Mouse (Mus musculus): Measurements from ENCODE around the gene Fam20a.
A peak's percentile ranks its signal among the peaks of the same experiment; 100 is the strongest.
"Not testable (repeated sequence)": the region's sequence is repeated elsewhere in the genome, so short reads cannot be mapped to it uniquely, and the experiment has no call there.

Fam20a gene

GRCm38 (mm10) chr11:109676621-109677373 lies 45.3 kb downstream of the Fam20a start:
- DNase-seq = no peak

DNA sequence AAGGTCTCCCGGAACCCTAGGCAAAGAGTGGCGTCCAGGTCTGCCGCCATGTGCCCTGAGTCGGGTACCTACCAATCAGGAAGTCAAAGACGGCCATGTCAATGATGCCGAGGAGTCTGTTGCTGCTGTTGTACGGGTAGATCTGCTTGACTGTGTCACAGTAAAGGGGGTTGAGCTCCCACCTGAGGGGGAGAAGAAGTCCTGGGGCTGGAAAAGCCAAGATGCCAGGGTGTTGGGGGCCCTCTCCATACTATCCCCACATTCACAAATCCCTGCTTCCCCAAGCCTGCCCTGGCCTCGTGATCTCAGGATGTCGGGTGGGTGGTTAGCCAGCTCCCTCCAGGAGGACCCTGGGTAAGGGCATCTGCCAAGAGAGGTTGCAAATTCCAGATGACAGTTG lies 46.3 kb downstream of the Fam20a start:
- no peak for DNase-seq

DNA sequence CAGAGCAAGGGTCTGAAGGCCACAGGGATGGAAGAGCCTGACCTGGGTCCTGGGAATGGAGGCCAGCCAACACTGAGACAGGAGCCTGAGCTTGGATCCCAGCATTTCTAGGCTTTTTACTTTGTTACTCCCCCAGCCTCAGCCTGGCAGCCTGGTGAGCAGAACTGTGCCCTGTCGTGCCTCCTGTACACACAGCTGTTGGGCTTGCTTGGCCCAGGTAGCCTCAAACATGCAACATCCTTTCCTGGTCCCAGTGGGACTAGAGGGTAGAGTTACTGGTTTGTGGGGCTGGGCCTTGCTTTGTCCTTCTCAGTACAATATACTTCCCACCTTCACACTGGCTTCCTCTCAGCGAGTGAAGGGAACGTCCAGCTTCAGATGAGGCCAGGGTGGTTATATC lies 46.9 kb downstream of the Fam20a start:
- no peak for DNase-seq

- DNase-seq = no peak
Observed at GRCm38 (mm10) chr11:109674542-109674941, 47.5 kb downstream of the Fam20a start.

GRCm38 (mm10) chr11:109673741-109674140 lies 48.3 kb downstream of the Fam20a start:
- no peak for DNase-seq

DNA sequence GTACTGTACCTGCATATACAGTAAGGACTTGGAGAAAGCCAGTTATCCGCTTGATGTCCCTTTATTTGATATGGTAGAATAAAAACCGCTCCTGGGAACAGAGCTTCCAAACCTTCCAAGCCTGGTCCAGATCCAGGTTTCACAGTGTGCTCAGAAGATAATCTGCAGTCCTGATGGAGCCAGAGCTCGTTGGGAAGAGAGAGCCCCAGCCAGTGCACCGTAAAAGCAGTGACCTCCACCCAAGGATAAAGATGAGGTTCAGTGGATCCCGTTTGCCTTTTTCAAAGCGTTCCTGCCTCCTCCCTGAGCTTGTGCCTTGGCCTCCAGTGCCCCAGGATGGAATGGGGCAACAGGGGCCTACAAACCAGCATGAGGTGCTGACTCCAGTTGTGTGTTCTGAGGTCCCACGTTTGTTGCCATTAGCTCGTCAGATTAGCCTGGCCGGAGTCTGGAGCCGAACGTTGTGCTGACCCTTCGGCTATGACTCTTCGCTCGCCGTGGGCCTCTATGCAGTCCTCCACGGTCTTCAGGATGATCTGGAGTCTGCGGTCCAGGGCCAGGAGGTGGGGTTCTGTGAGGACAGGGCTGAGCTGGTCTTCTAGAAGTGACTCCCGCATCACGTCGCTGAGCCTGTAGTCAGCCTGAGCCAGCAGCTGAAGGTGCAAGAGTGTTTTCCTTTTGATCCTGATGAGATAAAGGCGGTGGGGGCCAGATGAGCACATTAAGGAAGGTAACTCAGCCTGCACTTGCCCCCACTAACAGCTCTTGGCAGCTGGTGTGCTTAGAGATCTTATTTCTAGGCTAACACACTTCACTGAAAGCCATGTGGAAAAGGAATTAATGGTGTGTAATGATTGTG lies 49.0 kb downstream of the Fam20a start:
- no peak for DNase-seq

DNA sequence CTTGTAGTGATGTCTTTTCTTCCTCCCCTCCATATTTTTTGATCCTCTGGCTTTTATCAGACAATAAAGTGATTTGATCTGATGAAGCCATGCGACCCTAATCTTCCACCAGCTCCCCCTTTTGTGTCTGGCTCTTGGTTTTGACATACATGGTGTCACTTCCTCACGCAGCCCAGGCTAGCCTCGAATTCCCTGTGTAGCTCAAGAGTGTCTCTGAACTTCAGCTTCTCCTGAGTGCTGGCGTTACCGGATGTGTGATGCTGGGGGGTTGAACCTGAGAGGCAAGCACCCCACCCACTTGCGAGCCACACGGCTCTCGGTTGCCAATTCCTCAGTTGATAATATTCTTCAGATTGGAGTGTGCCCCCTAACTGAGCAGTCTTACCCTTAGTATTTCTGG lies 49.7 kb downstream of the Fam20a start:
- no peak for DNase-seq

- DNase-seq = no peak
Observed at GRCm38 (mm10) chr11:109672021-109672324, 50.1 kb downstream of the Fam20a start.

- DNase-seq = no peak
Observed at GRCm38 (mm10) chr11:109671136-109672020, 50.7 kb downstream of the Fam20a start.

DNA sequence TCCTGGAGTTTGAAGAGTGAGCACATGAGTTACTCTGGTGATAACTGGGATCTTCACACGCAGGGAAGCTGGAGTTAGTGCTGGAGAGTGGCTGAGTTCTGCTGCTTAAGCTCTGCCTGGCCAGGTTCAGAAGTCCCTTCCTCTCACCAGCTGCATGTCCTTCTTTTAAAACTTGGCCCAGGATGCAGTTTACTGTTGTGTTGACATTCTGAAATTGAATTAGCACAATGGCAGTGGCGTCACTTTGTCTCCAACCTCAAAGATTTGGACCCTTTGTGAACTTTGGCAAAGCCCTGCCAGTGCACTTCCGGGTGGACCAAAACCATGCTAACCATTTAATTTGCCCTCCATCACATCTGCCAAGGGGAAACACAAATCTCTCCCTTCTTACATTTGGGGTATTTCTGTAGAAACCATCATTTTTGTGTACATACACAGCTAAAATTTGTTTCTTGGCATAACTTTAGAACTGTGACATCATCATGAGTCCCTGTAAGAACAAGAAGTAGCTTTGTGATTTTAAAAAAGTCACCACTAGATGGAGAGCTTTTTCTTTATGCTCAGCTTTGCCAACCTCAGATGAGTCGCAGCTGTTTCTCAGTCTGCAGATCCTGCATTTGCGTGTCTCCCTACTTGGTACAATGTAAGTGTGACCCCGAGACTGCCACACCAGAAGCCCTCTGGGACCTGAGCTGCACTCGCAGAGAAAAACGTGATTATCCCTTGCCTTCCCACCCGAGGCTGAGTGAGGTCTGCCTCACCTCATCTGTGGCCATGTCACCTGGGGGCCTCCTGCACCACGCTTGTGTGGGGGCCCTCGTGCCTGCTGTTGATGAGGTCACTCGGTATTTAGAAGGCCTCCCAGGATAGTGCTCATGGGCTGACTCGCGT lies 51.8 kb downstream of the Fam20a start:
- DNase-seq = no peak

- no peak for DNase-seq
Observed at GRCm38 (mm10) chr11:109669149-109669708, 52.9 kb downstream of the Fam20a start.

DNA sequence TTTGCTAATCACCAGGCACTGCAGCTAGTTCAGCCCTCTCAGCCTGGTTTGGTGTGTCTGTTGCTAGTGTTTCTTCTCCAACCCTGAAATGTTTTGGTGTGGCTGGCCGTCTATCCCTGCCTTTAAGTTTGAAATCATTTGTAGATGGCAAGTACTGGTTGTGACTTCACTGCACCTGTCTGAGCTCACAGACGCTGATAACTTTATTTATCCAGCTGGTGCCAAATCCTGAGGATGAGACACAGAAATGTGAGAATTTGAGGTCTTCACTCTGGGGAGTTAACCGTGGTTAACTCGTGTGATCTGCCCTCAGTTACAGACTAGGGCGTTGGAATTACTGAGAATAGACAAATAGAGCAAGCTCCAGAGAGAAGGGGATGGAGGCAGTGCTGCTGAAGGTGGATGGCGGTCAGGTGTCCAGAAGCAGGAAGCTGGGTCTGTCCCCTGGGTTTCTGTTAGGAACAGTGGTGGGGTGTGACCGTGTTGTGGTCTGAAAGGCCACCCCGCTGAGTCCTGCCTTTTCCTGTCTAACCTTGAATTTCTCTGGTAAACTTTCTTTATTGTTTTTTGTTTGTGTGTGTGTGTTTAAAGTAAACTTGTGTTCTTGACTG lies 53.9 kb downstream of the Fam20a start:
- DNase-seq = no peak

GRCm38 (mm10) chr11:109667371-109667770 lies 54.7 kb downstream of the Fam20a start:
- DNase-seq = no peak

GRCm38 (mm10) chr11:109666411-109666810 lies 55.7 kb downstream of the Fam20a start:
- DNase-seq = no peak

DNA sequence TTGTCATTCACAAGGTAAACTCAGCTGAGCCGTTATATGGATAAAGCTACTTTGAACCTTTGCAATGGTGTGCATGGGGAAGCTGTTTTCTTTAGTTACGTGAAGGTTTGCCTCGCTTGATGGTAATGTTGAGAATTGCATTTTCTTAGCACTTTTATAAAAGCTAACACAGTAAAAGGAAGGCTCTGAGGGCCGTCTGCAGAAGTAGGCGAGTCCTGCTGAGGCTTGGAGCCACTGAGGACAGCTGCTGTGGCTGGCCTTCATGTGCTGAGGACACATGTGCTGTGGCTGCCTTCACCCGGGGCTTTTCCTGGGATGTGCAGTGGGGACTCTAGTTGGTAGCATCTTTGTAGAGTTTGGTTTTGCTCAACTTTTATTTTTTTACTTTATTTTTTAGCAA lies 56.7 kb downstream of the Fam20a start:
- DNase-seq = no peak

GRCm38 (mm10) chr11:109664293-109664692 lies 57.8 kb downstream of the Fam20a start:
- no peak for DNase-seq

- DNase-seq = not testable (repeated sequence)
Observed at GRCm38 (mm10) chr11:109660526-109660925, 61.6 kb downstream of the Fam20a start.

DNA sequence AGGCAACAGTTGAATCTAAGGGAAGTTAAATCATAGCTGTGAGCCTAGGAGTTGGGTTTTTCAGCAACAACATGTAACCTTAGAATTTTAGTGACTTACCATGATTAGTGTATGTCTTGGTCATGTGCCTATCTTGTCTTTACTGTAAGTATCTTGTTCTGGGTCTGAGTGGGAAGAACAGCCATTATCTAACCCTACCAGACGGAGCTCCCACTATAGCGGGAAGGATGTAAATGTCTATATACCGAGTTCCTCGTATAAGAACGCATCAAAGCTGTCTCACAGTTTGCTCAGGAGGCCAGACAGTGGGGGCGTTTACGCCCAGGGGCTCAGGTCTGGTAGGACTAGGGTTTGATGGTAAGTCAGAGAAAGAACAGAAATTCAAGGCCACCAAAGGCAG lies 65.8 kb downstream of the Fam20a start:
- DNase-seq = peak; percentile 20

DNA sequence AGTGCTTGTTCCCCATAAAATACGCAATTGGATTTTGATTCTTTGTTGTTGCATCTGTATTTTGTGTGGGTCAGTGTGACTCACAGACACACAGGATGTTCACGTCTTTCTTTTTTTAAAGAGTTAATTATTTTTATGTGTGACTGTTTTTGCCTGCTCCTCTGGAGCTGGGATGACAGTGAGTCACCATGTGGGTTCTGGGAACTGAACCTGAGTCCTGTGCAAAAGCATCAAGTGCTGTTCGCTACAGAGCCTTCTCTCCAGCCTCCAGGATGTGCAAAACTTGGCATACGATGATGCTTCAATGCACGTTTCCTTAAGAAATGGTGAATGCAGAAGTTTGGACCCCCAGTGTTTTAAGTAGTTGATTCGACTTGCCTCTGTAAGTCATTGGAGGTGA lies 67.5 kb downstream of the Fam20a start:
- no peak for DNase-seq

DNA sequence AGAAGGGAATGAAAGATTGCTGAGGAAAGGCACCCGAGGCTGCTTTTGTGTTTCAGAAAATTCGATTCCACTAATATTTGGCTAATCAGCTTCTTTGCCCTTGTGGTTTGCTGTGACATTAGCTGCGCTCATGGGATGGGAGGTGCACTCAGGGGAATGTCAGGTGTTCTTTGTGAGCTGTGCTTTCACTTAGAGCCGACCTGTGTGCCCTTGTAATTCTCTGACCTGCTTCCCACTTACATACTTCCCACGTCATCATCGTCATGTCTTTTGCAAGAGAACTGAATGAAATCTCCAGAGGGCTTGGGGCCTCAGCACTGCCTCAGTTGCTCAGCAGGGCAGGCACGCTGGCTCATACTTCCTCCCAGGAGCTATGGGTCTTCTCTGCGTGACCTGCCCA lies 68.9 kb downstream of the Fam20a start:
- DNase-seq = no peak

DNA sequence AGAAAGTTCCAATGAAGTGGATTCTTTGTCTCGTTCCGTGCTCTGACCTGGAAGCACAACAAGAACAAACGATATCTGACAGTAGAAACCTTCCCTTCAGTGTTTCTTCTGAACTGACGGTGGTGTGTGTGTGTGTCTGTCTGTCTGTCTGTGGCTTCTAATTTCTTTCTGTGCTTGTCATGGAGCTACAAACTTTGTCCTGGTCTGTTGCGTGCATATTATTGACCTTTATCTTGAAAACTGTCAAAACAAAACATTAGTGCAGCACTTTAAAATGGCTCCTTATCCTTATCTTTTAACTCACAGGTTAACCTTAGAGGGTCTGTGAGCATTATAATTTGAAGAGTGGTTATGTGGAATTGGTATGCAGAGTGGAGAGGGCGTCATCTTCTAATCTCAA lies 69.6 kb downstream of the Fam20a start:
- DNase-seq = no peak
